Mouse (Mus musculus) ES-Bruce4 (cell line): ENCODE measurements around the gene Kcnk5.

Experiments used
- CTCF ChIP-seq: IDR thresholded peaks from one replicate; pipeline ENCODE4 v1.8.1; 2011; ENCODE audit warnings: low read depth, low read length
- POLR2A ChIP-seq: IDR thresholded peaks from one replicate; pipeline ENCODE4 v1.8.1; 2011; ENCODE audit warnings: low read length; ENCODE audit not compliant: insufficient read depth

GRCm38 (mm10) chr14:20191136-20191735, 9.6 kb upstream of the Kcnk5 start:
- TF ChIP-seq POLR2A (no peak), CTCF (no peak)
